Mouse (Mus musculus) hindbrain, embryonic 15.5 days (tissue): ENCODE data around the gene Dolpp1. TPM values are rescaled to one million over a fixed set of nuclear protein-coding genes. Genes with fewer than 3 reads are reported as not detected.
A peak's percentile ranks its signal among the peaks of the same experiment; 100 is the strongest.

Experiments used
- ATAC-seq: fragments of 200-750 bp; cut with Nextera tagmentation; 2 replicates; pipeline ENCODE4 v1.8.0; 2017; ENCODE audit warnings: low read depth, moderate number of reproducible peaks, moderate TSS enrichment; ENCODE audit not compliant: low FRiP score
- H3K27ac ChIP-seq: fragments of 300-500 bp; sonication (generic); replicated peaks from 2 replicates; pipeline ENCODE4 v1.5.1; 2015; ENCODE audit warnings: mild to moderate bottlenecking, inconsistent platforms
- H3K27me3 ChIP-seq: fragments of 300-500 bp; sonication (generic); 2 replicates; pipeline ENCODE4 v1.6.1; 2015; ENCODE audit warnings: control low read depth, inconsistent platforms
- H3K36me3 ChIP-seq: fragments of 300-500 bp; sonication (generic); 2 replicates; pipeline ENCODE4 v1.6.1; 2015; ENCODE audit warnings: control low read depth, inconsistent platforms
- H3K4me1 ChIP-seq: fragments of 300-500 bp; sonication (generic); replicated peaks from 2 replicates; pipeline ENCODE4 v1.6.1; 2015; ENCODE audit warnings: control low read depth, inconsistent platforms
- H3K4me2 ChIP-seq: fragments of 300-500 bp; sonication (generic); 2 replicates; pipeline ENCODE4 v1.6.1; 2015; ENCODE audit warnings: moderate library complexity, mild to moderate bottlenecking, inconsistent platforms
- H3K4me3 ChIP-seq: fragments of 300-500 bp; sonication (generic); 2 replicates; pipeline ENCODE4 v1.5.1; 2015; ENCODE audit warnings: mild to moderate bottlenecking, inconsistent platforms
- H3K9ac ChIP-seq: fragments of 300-500 bp; sonication (generic); 2 replicates; pipeline ENCODE4 v1.6.1; 2015; ENCODE audit warnings: inconsistent platforms
- H3K9me3 ChIP-seq: fragments of 300-500 bp; sonication (generic); 2 replicates; pipeline ENCODE4 v1.6.1; 2016; ENCODE audit warnings: control low read depth, inconsistent platforms
- WGBS: fragments of 180-500 bp; shearing (Covaris S2); methylation state at CpG from one replicate; pipeline ENCODE4 v1.1.7; 2015; 5-methylcytosine and 5-hydroxymethylcytosine counted together
- polyA plus RNA-seq: library from polyadenylated mRNA; unstranded; fragments of >200 nt; fragmentation: Nextera tagmentation; extraction: Ambion mirVana; gene quantifications from 2 replicates; pipeline ENCODE4 v1.2.1, GENCODE M21; 2015

The Dolpp1 gene
- polyA plus RNA-seq, 1 experiment from 2014 or later = 60.4 TPM

DNA sequence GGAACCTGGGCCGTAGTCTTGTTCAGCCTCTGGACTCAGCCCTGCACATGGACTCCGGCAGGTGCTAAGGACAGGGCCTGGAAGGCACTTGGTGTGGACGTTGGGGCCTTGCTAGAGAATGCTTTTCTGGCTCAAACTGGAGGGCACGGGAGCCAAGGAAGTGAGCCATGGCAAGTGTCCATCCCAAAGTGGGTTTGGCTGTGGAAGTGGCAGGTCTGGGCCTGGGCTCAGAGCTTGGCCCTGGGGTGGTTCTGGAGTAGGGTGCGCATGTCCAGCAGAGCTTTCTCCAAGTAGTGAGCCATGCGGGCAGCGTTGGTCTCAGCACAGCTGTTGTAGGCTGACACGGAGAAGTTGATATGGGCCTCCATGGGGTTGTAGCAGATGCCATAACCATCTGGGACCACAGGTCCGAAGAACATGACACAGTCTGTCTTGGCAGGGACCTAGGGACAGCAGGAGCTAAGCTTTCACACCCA, 10.3 kb downstream of the Dolpp1 start:
- H3K9ac ChIP-seq = no peak overlapping the region
- H3K27ac ChIP-seq = no peak overlapping the region
- ATAC-seq = no peak
- H3K4me3 ChIP-seq = no peak overlapping the region
- H3K4me2 ChIP-seq = no peak overlapping the region
- H3K9me3 ChIP-seq = no peaks in the 10 kb centered on the region
- peaks cover 58% of the 10 kb centered on the region for H3K36me3 ChIP-seq
- WGBS = 91% methylated on average over 9 of the region's 9 CpGs
- H3K27me3 ChIP-seq = no peaks in the 10 kb centered on the region
- H3K4me1 ChIP-seq = peaks cover 15% of the 10 kb centered on the region

DNA sequence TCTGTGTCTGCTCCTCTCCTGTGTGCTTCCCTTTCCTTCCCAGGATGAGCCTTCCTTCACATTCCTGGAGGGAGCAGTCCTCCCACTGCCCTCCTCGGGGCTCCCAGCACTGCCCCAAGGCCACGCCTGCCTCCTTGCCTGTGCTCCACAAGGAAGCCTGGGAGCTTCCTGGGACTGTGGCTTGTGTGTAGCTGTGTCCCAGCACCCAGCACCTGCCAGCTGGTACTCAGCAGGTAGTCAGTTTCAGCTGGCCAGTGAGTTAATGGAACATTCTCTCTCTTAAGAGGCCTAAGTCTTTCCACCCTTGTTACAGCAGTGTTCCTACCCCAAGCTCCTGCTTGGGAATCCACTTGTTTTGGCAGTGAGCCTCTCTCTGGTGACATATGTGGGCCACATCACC, 10.8 kb downstream of the Dolpp1 start:
- H3K36me3 ChIP-seq = peaks cover 58% of the 10 kb centered on the region
- H3K9ac ChIP-seq = no peak overlapping the region
- 66% methylated on average over 2 of the region's 2 CpGs for WGBS
- H3K4me3 ChIP-seq = no peak overlapping the region
- no peaks in the 10 kb centered on the region for H3K9me3 ChIP-seq
- no peaks in the 10 kb centered on the region for H3K27me3 ChIP-seq
- H3K4me1 ChIP-seq = peaks cover 15% of the 10 kb centered on the region
- no peak overlapping the region for H3K27ac ChIP-seq
- no peak overlapping the region for H3K4me2 ChIP-seq
- ATAC-seq = no peak

DNA sequence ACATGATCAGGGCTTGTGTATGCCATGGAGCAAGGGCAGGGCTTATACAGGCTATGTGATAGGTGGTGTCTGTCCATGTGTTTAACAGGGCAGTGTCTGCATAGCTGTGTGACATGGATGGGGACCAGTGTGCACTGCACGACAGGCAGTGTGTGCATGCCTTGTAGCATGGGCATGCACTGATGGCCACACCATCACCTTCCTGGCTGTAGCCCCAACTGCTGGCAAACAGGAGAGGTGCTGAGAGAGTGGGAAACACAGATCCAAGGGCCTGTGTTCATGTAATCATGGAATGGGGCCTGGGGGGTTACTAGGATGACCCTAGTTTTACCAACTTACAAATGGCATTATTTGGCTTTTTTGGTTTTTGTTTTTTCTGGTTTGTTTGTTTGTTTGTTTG, 11.8 kb downstream of the Dolpp1 start:
- Histone ChIP-seq H3K4me1 (peaks cover 13% of the 10 kb centered on the region), H3K9ac (no peak overlapping the region), H3K36me3 (peaks cover 68% of the 10 kb centered on the region), H3K27ac (no peak overlapping the region), H3K4me2 (no peak overlapping the region), H3K9me3 (no peaks in the 10 kb centered on the region), H3K27me3 (no peaks in the 10 kb centered on the region), H3K4me3 (no peak overlapping the region)
- 89% methylated on average over 1 of the region's 1 CpGs for WGBS
- no peak for ATAC-seq

DNA sequence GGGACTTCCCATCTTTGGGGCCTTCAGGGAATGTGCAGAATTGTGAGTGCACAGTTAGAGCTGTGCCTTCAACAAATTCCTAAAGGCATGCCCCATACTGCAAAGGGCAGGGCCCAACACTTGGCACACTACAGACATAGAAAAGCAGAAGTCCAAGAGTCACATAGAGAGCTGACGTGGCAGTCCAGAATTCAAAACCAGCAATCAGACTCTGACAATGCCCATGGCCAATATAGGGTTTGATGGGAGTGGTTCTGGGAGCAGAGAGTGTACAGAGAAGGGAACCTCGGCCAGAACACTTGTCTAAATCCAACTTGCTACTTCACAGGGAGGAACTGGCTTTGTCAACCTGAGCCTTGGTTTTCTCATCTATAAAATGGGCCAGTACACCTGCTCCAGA, 15.2 kb downstream of the Dolpp1 start:
- Histone ChIP-seq H3K4me3 (no peak overlapping the region), H3K36me3 (peaks cover 83% of the 10 kb centered on the region), H3K27me3 (no peaks in the 10 kb centered on the region), H3K4me2 (no peak overlapping the region), H3K4me1 (peaks cover 3% of the 10 kb centered on the region; the same call in 1 of the 2 replicates), H3K27ac (no peak overlapping the region), H3K9ac (no peak overlapping the region), H3K9me3 (no peaks in the 10 kb centered on the region)
- WGBS = 87% methylated on average over 2 of the region's 2 CpGs
- ATAC-seq = no peak

DNA sequence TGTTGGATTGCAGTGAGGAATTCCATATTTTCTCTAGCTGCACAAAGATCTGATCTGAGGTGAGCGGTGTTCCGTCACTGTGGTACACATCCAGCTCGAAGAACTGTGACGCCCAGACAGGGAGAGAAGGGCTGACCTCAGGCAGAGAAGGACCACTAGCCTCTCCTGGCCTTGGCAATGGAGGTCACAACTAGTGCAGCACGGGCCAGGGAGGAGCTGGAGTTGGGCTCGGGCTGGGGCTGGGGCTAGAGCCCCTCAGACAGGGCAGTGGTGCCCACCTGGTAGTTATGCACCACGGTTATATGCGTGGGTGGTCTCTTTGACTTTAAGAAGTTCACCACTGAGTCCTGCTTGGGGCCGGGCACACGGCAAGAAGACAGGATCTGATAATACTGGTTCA, 15.7 kb downstream of the Dolpp1 start:
- ATAC-seq = no peak
- Histone ChIP-seq H3K27me3 (no peaks in the 10 kb centered on the region), H3K9ac (no peak overlapping the region), H3K27ac (no peak overlapping the region), H3K4me3 (no peak overlapping the region), H3K36me3 (peaks cover 77% of the 10 kb centered on the region), H3K9me3 (no peaks in the 10 kb centered on the region), H3K4me1 (peaks cover 8% of the 10 kb centered on the region; the same call in 1 of the 2 replicates), H3K4me2 (no peak overlapping the region)
- 89% methylated on average over 10 of the region's 10 CpGs for WGBS

DNA sequence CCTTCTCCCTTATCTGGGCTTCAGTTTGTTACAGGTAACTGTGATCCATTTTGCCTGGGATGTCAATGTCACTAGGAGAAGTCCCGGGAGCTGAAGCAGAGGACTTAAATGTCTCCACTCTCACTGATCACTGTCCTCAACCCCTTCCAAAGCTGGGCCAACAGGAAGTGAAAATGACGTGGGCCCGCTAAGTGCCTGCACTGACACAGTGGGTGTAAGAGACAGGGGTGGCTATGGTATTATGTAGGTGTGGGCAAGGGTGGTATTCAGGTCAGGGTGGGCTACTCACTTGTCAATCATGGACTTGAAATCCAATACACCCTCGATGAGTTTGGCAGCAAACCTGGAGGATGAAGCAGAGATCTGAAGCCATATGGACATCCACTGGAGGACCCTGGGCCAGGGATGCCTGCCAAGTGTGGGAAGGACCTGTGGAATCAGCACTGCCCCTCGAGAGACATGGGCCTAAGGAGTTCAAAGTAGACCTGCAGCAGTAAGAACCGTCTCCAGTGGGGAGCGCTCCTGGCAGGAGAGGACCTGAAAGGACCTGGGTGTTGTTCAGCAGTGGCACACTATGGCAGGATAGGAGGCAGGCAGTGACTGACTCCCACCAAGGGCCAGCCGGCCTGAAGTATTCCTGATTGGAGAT, 16.5 kb downstream of the Dolpp1 start:
- WGBS = 87% methylated on average over 8 of the region's 8 CpGs
- no peak overlapping the region for H3K9ac ChIP-seq
- no peak for ATAC-seq

DNA sequence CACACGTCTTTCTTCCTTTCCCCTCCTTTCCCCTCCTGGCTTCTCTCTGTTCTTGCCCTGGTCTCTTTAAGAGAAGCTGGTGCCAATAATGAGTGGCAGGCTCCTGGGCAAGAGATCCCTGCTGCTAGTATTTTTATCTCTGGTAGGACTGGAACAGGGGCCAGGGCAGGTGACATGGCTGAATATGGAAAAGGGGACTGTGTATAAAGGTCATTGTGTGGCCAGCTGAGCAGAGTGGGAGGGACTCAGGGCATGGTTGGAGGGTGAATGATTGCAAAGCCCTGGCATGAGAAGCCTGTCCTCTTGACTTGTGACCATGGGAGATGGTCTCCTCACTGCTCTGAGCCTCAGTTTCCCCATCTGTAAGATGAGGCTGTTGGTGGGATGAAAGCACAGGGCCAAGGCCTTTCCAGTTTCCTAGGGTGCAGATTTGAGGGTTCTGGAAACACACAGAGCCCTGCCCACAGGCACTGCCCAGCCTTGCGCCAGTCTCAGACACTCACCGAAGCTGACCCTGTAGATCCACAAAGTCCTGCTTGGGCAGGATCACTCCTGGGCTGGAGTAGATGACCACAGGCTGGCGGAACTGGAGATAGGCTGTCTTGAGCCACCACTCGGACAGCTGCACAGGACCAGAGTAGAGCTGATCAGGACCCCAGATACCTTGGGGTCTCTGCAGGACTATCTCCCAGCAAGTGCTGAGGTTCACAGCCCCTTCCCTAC, 17.6 kb downstream of the Dolpp1 start:
- no peak for ATAC-seq
- WGBS = 91% methylated on average over 5 of the region's 5 CpGs

More for the DNA sequence above, 16.5 kb downstream of the Dolpp1 start:
- no peak overlapping the region for H3K27ac ChIP-seq
- peaks cover 16% of the 10 kb centered on the region for H3K4me1 ChIP-seq
- peaks cover 69% of the 10 kb centered on the region for H3K36me3 ChIP-seq
- no peak overlapping the region for H3K4me2 ChIP-seq
- H3K27me3 ChIP-seq = no peaks in the 10 kb centered on the region
- H3K9me3 ChIP-seq = no peaks in the 10 kb centered on the region
- no peak overlapping the region for H3K4me3 ChIP-seq

DNA sequence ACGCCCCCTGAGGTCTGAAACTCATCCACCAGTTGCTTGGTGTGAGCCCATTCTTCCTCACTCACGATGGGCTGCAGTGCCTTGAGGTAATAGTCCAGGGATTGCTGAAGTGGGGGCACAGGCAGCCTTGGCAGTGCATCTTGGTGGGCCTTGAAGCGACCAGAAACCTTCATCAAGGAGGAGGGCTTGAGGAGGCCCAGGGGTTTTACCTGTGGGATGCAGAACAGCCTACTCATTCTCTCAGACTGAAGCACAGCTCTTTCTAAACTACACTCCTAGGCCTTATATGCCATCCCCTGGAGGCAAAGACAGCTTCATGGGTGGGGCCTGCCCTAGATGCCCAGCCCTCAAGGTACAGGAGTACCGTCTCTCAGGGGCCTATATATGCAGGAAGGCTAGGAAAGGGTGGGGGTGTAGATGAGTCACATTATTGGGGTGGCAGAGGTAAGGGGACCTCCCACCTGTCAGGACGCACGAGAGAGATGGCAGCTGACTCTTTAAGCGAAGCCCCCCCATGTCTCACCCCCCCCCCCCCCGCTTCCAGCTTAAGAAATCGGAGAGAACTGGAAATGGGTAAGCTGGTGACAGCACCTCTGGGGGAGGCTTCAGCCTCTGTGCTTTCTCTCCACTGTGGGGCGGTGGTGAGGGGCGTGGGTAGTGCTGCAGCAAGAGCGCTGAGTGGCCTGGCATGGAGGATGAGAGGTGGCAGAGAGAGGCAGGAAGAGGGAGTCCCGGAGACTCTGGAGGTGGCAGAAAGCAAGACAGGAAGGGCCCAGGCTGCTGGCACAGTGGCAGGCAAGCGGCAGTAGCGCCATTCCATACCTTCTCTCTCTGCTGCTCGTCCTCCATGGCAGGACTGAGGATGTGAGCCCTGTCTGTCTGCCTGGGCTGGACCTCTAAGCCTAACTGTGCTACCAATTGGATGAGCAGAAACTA, 21.3 kb downstream of the Dolpp1 start:
- Histone ChIP-seq H3K4me1 (peaks cover 48% of the 10 kb centered on the region), H3K4me3 (peak overlapping the region; percentile 81; the same call in 1 of the 2 replicates), H3K4me2 (peak overlapping the region; percentile 60), H3K27me3 (no peaks in the 10 kb centered on the region), H3K9me3 (no peaks in the 10 kb centered on the region), H3K9ac (no peak overlapping the region; the same call in 1 of the 2 replicates), H3K27ac (no peak overlapping the region), H3K36me3 (peaks cover 27% of the 10 kb centered on the region)
- 81% methylated on average over 15 of the region's 16 CpGs for WGBS
- no peak for ATAC-seq

More for the DNA sequence above, 17.6 kb downstream of the Dolpp1 start:
- H3K4me3 ChIP-seq = no peak overlapping the region
- H3K9ac ChIP-seq = no peak overlapping the region
- no peak overlapping the region for H3K27ac ChIP-seq
- H3K4me2 ChIP-seq = no peak overlapping the region
- peaks cover 27% of the 10 kb centered on the region for H3K4me1 ChIP-seq
- no peaks in the 10 kb centered on the region for H3K27me3 ChIP-seq
- H3K9me3 ChIP-seq = no peaks in the 10 kb centered on the region
- H3K36me3 ChIP-seq = peaks cover 60% of the 10 kb centered on the region

DNA sequence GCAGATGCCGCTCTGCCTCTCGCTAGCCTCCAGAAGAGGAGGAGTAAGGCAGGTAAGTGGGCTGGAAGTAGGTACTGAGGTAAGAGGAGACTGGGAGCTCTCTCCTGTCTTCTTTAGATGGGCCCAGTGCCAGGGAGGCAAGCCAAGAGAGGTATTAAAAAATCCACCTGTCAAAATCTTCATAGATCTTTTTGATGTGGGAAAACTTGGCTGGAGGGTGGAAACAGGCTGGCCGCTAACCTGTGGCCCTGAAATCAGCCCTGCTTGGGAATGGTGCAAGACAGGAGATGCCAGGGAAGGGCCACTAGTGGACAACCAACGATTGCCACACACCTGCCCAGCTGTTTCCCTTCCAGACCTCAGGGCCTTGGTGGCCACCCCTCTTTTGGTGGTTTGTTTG, 22.0 kb downstream of the Dolpp1 start:
- Histone ChIP-seq H3K27me3 (no peaks in the 10 kb centered on the region), H3K4me3 (peak overlapping the region; percentile 81), H3K27ac (no peak overlapping the region), H3K36me3 (peaks cover 19% of the 10 kb centered on the region), H3K9ac (peak overlapping the region; percentile 92), H3K4me1 (peaks cover 56% of the 10 kb centered on the region), H3K4me2 (peak overlapping the region; percentile 60), H3K9me3 (no peaks in the 10 kb centered on the region)
- 89% methylated on average over 4 of the region's 4 CpGs for WGBS
- ATAC-seq = no peak

DNA sequence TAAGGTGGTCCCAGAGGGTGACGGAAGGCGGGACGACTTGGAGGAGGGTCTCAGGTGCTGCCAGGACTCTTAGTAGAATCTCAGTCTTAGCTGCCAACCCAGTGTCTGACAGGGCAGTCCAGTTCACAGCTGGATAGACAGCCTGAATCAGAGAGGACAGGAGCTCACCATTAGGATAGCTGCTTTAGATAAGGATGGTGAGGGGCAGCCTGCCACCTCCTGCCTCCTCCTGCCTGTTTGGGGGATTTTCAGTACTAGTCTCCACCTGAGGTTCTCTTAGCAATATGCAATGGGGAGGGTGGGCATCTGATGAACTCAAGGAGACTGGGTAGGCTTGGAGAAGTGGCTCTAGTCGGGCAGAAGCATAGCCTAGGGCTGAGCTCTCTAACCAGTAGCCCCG, 22.6 kb downstream of the Dolpp1 start:
- peak overlapping the region; percentile 98 for H3K27ac ChIP-seq
- H3K36me3 ChIP-seq = peaks cover 15% of the 10 kb centered on the region
- H3K27me3 ChIP-seq = no peaks in the 10 kb centered on the region
- peaks cover 60% of the 10 kb centered on the region for H3K4me1 ChIP-seq
- H3K9ac ChIP-seq = peak overlapping the region; percentile 92
- peak overlapping the region; percentile 60 for H3K4me2 ChIP-seq
- no peak for ATAC-seq
- WGBS = 38% methylated on average over 5 of the region's 5 CpGs
- peak overlapping the region; percentile 81 for H3K4me3 ChIP-seq
- H3K9me3 ChIP-seq = no peaks in the 10 kb centered on the region

DNA sequence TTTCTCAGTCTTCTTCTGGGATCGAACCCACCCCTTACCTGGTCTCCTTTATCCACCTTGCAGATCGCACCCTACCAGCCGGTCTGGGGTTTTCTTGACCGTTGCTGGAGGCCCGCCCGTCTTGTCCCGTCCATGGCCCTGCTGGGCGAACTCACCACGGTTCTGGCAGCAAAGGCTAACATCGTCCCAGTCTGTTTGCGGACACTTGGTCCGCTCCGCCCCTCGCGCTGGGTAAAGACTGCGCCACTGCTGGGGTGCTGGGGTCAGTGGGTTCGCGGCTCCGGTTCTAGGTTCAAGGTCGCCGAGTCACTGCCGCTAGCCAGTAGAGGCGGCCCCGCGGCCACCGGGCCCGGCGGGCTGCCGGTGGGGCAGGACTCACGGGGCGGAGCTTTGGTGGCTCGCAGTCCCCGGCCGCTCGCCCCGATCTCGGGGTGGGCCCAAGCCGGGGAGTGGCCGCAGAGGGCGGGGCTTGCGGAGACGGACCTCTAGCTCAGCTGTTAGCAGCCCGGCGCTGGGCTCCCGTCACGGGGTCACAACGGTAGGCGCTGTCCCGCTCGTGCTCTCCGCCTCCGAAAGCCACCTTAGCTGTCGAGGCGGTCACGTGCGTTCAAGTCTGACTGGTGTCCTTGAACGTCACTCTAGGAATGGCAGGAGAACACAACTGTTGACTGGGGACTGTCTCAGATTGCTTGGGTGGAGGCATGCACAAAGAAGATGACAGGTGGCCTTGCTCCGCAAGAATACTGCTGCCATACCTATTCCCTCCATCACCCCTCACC, 23.3 kb downstream of the Dolpp1 start, which contains the start of gene Crat:
Gene Crat, minus strand, starts transcription at position 657 of the 779 bp plus-strand sequence.
- WGBS = under 1% methylated on average over 58 of the region's 58 CpGs
- Histone ChIP-seq H3K27me3 (no peaks in the 10 kb centered on the region), H3K27ac (peak within 1 kb of the TSS; percentile 98), H3K4me3 (peak within 1 kb of the TSS; percentile 81), H3K4me1 (peaks cover 60% of the 10 kb centered on the region), H3K4me2 (peak within 1 kb of the TSS; percentile 60), H3K9ac (peak within 1 kb of the TSS; percentile 92), H3K36me3 (peaks cover 8% of the 10 kb centered on the region), H3K9me3 (no peaks in the 10 kb centered on the region)
- ATAC-seq = peak; percentile 90
